Mouse (Mus musculus) intestine, embryonic 14.5 days (tissue): ENCODE data around the gene Mphosph9. TPM values are rescaled to one million over a fixed set of nuclear protein-coding genes. Genes with fewer than 3 reads are reported as not detected.

Experiments used
- ATAC-seq: fragments of 200-750 bp; cut with Nextera tagmentation; replicated peaks from 2 replicates; pipeline ENCODE4 v1.8.0; 2017; ENCODE audit warnings: low read depth, moderate number of reproducible peaks, moderate TSS enrichment, moderate library complexity; ENCODE audit not compliant: low FRiP score, low TSS enrichment
- DNase-seq: peaks from one replicate; pipeline ENCODE4 v3.0.0-alpha.2; 2018; ENCODE audit warnings: low spot score
- H3K27ac ChIP-seq: fragments of 300-500 bp; sonication (generic); 2 replicates; pipeline ENCODE4 v1.5.1; 2014; ENCODE audit warnings: low read depth, mild to moderate bottlenecking, control low read depth
- H3K27me3 ChIP-seq: fragments of 300-500 bp; sonication (generic); replicated peaks from 2 replicates; pipeline ENCODE4 v1.6.1; 2014; ENCODE audit warnings: low read length, control low read depth; ENCODE audit not compliant: control insufficient read depth, insufficient read depth
- H3K36me3 ChIP-seq: fragments of 300-500 bp; sonication (generic); 2 replicates; pipeline ENCODE4 v1.6.1; 2014; ENCODE audit warnings: low read length, control low read depth; ENCODE audit not compliant: control insufficient read depth, insufficient read depth
- H3K4me1 ChIP-seq: fragments of 300-500 bp; sonication (generic); replicated peaks from 2 replicates; pipeline ENCODE4 v1.6.1; 2014; ENCODE audit warnings: low read length, control low read depth, mixed read lengths; ENCODE audit not compliant: control insufficient read depth, insufficient read depth
- H3K4me2 ChIP-seq: fragments of 300-500 bp; sonication (generic); 2 replicates; pipeline ENCODE4 v1.6.1; 2014; ENCODE audit warnings: low read length
- H3K4me3 ChIP-seq: fragments of 300-500 bp; sonication (generic); 2 replicates; pipeline ENCODE4 v1.5.1; 2014; ENCODE audit warnings: low read depth, low read length, control low read depth, mixed read lengths
- H3K9ac ChIP-seq: fragments of 300-500 bp; sonication (generic); 2 replicates; pipeline ENCODE4 v1.6.1; 2014; ENCODE audit warnings: mild to moderate bottlenecking, low read length
- H3K9me3 ChIP-seq: fragments of 300-500 bp; sonication (generic); 2 replicates; pipeline ENCODE4 v1.6.1; 2016; ENCODE audit warnings: low read length, control low read depth; ENCODE audit not compliant: control insufficient read depth
- WGBS: fragments of 180-500 bp; shearing (Covaris S2); extraction: QIAGEN DNeasy Blood & Tissue Kit; methylation state at CpG from one replicate; pipeline ENCODE4 v1.1.7; 2014; 5-methylcytosine and 5-hydroxymethylcytosine counted together
- polyA plus RNA-seq: library from polyadenylated mRNA; unstranded; fragments of >200 nt; fragmentation: Nextera tagmentation; extraction: Ambion mirVana; gene quantifications from 2 replicates; pipeline ENCODE4 v1.2.1, GENCODE M21; 2014

Mphosph9 gene
- polyA plus RNA-seq, 1 experiment from 2014 or later, result 13.6 TPM

GRCm38 (mm10) chr5:124205809-124206380, 121.9 kb downstream of the Mphosph9 start:
- Histone ChIP-seq H3K9me3 (no peaks in the 10 kb centered on the region), H3K36me3 (no peaks in the 10 kb centered on the region), H3K4me3 (no peak overlapping the region), H3K4me2 (no peak overlapping the region), H3K27ac (no peak overlapping the region; the same call in 1 of the 2 replicates), H3K4me1 (peaks cover 38% of the 10 kb centered on the region), H3K27me3 (no peaks in the 10 kb centered on the region), H3K9ac (no peak overlapping the region)
- DNase-seq (no peak), ATAC-seq (no peak)
- WGBS, result 31% methylated on average over 5 of the region's 5 CpGs

- Histone ChIP-seq H3K27me3 (no peaks in the 10 kb centered on the region), H3K4me1 (peaks cover 44% of the 10 kb centered on the region), H3K9ac (no peak overlapping the region), H3K36me3 (no peaks in the 10 kb centered on the region), H3K9me3 (no peaks in the 10 kb centered on the region), H3K4me2 (no peak overlapping the region), H3K4me3 (no peak overlapping the region), H3K27ac (no peak overlapping the region)
- ATAC-seq (no peak), DNase-seq (no peak)
- 73% methylated on average over 9 of the region's 9 CpGs for WGBS
These were observed 122.6 kb downstream of the Mphosph9 start for GRCm38 (mm10) chr5:124205211-124205610.

- Histone ChIP-seq H3K4me3 (no peak overlapping the region), H3K36me3 (no peaks in the 10 kb centered on the region), H3K27me3 (no peaks in the 10 kb centered on the region), H3K9me3 (no peaks in the 10 kb centered on the region), H3K4me1 (peaks cover 51% of the 10 kb centered on the region), H3K27ac (no peak overlapping the region), H3K9ac (no peak overlapping the region), H3K4me2 (no peak overlapping the region)
- no peak for ATAC-seq
- DNase-seq, result no peak
- WGBS, result 75% methylated on average over 9 of the region's 9 CpGs
These were observed 123.5 kb downstream of the Mphosph9 start for GRCm38 (mm10) chr5:124204127-124204794.

GRCm38 (mm10) chr5:124203251-124203650, 124.5 kb downstream of the Mphosph9 start:
- DNase-seq (no peak), ATAC-seq (no peak)
- 88% methylated on average over 4 of the region's 4 CpGs for WGBS
- Histone ChIP-seq H3K9me3 (no peaks in the 10 kb centered on the region), H3K36me3 (no peaks in the 10 kb centered on the region), H3K4me2 (no peak overlapping the region), H3K4me3 (no peak overlapping the region), H3K27ac (no peak overlapping the region), H3K27me3 (no peaks in the 10 kb centered on the region), H3K4me1 (peaks cover 50% of the 10 kb centered on the region), H3K9ac (no peak overlapping the region)

GRCm38 (mm10) chr5:124202071-124202470, 125.7 kb downstream of the Mphosph9 start:
- Histone ChIP-seq H3K9ac (no peak overlapping the region), H3K4me2 (no peak overlapping the region), H3K36me3 (no peaks in the 10 kb centered on the region), H3K9me3 (no peaks in the 10 kb centered on the region), H3K4me1 (peaks cover 42% of the 10 kb centered on the region), H3K27ac (no peak overlapping the region), H3K4me3 (no peak overlapping the region), H3K27me3 (no peaks in the 10 kb centered on the region)
- ATAC-seq (no peak), DNase-seq (no peak)
- 52% methylated on average over 4 of the region's 4 CpGs for WGBS

- no peaks in the 10 kb centered on the region for H3K27me3 ChIP-seq
- no peaks in the 10 kb centered on the region for H3K9me3 ChIP-seq
- no peak overlapping the region for H3K4me3 ChIP-seq
- no peak for ATAC-seq
- H3K9ac ChIP-seq, result no peak overlapping the region
- DNase-seq, result no peak
- no peaks in the 10 kb centered on the region for H3K36me3 ChIP-seq
- peaks cover 37% of the 10 kb centered on the region for H3K4me1 ChIP-seq
- no peak overlapping the region for H3K27ac ChIP-seq
- WGBS, result 58% methylated on average over 2 of the region's 2 CpGs
- H3K4me2 ChIP-seq, result no peak overlapping the region
These were observed 126.2 kb downstream of the Mphosph9 start for GRCm38 (mm10) chr5:124201564-124201963.

Other genes starting within 250 kb of the Mphosph9 start
- gene Abcb9, start 232.2 kb downstream of the Mphosph9 start, polyA plus RNA-seq, result 1.5 and 1.8 TPM in 2 replicates
- 17.1 and 18.0 TPM in 2 replicates for gene Ogfod2, start 215.7 kb downstream of the Mphosph9 start, polyA plus RNA-seq
- gene Arl6ip4, start 211.9 kb downstream of the Mphosph9 start, polyA plus RNA-seq, result 93.8 and 99.9 TPM in 2 replicates
- gene Pitpnm2, start 78.2 kb downstream of the Mphosph9 start, polyA plus RNA-seq, result 6.2 and 6.7 TPM in 2 replicates
- gene 2810006K23Rik, start 117 bp upstream of the Mphosph9 start, polyA plus RNA-seq, result 11.6 and 14.1 TPM in 2 replicates
- gene Cdk2ap1, start 35.1 kb upstream of the Mphosph9 start, polyA plus RNA-seq, result 58.7 and 59.5 TPM in 2 replicates
- gene Sbno1, start 98.0 kb upstream of the Mphosph9 start, polyA plus RNA-seq, result 92.7 and 93.5 TPM in 2 replicates
- 52.3 and 57.7 TPM in 2 replicates for gene Kmt5a, start 112.0 kb upstream of the Mphosph9 start, polyA plus RNA-seq
- gene Rilpl2, start 150.4 kb upstream of the Mphosph9 start, polyA plus RNA-seq, result 37.2 and 38.8 TPM in 2 replicates
- gene Snrnp35, start 155.2 kb upstream of the Mphosph9 start, polyA plus RNA-seq, result 10.7 and 11.2 TPM in 2 replicates
- gene Rilpl1, start 203.4 kb upstream of the Mphosph9 start, polyA plus RNA-seq, result 14.9 and 16.6 TPM in 2 replicates
- gene Tmed2, start 212.7 kb upstream of the Mphosph9 start, polyA plus RNA-seq, result 530 and 550 TPM in 2 replicates
- gene Ddx55, start 224.9 kb upstream of the Mphosph9 start, polyA plus RNA-seq, result 15.2 and 16.1 TPM in 2 replicates